Mouse (Mus musculus) right cerebral cortex, adult 18-20 months (tissue): ENCODE measurements at regions not wholly inside any gene's neighbourhood (a gene's known extent, or its start where the extent isn't known, plus 50 kb on each side); places are given as distances from the start of the nearest gene placed in this dataset.
"Not testable (repeated sequence)": the region's sequence is repeated elsewhere in the genome, so short reads cannot be mapped to it uniquely, and the experiment has no call there.

ENCODE experiments used
- DNase-seq: peaks from one replicate; pipeline ENCODE4 v3.0.0; 2022; ENCODE audit warnings: mixed read lengths

DNA sequence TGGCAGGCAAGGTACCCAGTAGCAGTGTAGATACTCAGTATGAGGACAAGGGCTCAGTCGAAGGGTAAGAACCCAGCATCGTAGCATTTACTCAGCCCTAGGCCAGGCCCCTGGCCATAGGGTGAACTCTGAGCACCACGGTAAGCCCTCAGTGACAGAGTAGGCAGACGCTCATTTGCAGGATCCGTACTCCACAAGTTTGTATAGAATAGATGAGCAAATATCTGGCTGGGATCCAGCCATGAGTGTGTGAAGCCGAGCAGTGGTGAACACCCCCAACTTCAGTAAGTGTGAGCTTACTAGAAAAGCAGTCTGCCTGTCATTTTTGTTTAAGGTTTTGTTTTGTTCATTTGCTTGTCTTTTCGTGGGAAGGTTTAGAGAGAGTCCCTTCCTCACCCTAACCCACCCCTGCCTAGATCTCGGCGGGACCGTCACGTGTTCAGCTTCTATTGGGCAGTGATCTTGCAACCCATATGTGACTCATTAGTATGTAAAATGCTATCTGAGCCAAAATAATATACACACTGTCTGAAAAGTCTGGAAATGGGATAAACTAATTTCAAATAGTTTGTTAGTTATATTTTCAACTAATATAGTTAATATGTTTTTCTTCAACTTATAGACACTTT lies 76.3 kb downstream of the Gm5447 start:
- no peak for DNase-seq

GRCm38 (mm10) chr13:31051586-31051985 lies 77.6 kb downstream of the Gm5447 start:
- DNase-seq = not testable (repeated sequence)

GRCm38 (mm10) chr13:31054356-31054755 lies 80.4 kb downstream of the Gm5447 start:
- DNase-seq = no peak

DNA sequence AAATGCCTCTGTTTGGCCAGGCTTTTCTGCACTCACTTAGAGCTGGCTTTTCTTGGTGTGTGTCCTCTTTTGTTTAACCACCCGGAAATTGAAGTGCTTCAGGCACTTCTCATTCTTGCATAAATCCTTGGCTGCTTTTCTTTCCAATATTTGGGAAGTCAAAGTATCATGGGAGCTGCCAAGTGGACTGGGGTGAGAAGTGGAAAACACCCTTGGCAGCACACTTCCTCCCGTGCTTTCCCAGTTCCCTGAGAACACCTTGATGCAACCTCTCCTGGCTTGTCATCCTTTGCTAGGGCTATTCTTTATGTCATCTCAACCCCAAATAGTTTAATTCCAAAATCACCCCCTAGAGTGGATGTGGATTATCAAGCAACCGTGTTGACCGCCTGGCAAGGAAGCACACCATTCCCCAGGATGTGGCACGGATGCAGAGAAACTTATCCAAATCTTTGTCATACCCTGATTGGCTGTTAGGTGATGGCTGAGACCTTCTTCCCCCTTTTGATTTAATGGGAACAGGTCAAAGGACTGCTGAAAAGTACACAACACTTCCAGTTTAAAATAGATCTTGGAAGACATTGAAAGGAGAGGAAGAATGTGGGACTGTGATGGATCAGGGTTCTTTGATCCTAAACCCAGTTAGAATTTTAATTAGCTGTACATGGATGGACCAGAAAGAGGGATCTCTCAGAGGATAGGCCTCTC lies 81.5 kb downstream of the Gm5447 start:
- no peak for DNase-seq

- no peak for DNase-seq
Observed at GRCm38 (mm10) chr13:31056154-31056871, 82.3 kb downstream of the Gm5447 start.

DNA sequence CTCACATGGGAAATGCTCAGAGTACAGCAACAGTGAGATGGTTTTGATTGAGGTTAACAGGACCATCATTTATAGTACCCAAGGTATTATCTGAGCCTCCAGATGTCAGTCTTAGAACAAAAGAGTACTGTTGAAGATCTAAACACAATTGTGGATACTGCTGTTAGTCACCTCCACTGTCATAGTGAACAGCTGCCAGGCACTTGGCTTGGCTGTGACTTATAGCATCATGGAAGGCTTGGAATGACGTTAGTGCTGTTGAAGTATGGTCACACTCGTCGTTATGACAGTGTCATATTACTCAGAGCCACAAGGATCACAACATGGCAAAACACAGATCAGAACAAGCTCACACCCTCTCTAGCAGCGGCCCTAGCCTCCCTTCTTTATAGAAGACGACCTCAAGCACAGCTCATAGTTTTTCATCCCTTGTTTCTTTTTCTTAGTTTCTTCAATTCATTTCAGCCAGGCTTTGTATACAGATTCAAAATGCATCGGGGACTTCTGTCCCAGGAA lies 87.0 kb downstream of the Gm5447 start:
- no peak for DNase-seq

DNA sequence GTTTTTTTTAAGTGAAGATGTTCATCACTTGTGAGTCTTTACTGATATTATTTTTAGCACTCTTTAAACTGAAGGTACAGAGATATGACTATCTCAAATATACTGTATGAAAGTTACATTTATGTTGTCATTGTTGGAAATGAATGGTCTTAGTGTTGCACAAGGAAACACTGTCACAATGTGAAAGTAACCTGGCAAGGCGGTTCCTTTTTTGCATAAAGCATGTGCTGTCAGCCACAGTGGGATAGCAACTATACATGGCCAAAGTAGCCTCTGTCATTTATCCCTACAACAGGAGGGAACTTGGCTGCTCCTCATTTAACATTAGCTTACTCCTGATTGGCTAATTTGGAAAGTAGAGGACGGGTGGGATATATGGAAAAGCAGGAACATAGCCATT lies 94.3 kb downstream of the Gm5447 start:
- no peak for DNase-seq

DNA sequence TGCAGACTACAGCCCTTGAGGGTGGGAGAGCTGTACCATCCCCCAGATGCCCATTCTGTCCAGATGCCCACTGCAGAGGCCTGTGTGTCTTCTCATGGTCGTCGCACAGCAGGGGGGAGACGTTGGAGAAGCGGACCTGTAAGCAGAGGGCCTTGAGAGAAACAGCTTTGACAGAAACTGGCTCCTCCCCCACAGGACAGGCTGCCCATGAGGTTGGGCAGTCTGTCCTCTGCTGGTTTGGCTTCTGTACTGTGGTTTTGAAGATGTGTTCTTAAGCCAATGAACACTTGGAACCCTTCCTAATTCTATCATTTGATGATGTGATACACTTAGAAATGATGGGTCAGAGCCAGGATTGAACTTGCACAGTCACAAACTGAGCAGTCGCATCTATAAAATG lies 102.5 kb downstream of the Gm5447 start:
- no peak for DNase-seq

DNA sequence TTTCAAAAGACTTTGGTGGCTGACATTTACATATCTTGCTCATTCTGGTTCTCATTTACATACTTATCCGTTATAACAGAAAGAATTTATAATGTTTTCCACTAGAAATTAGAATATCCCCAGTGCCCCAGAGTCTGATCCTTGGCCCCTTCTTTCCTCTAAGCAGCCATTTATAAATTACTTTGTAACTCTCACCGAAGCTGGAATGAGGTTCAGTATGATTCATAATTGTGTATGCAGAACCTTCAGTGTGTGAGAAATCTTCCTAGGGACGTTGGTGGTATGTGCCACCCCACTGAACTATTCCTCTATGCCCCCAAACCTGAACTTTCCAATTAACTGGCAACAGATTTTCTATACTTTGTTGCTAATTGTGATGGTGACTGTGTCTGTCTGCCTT lies 104.7 kb downstream of the Gm5447 start:
- no peak for DNase-seq

- DNase-seq = no peak
Observed at GRCm38 (mm10) chr13:31080215-31080614, 106.2 kb downstream of the Gm5447 start.

- peak; percentile 75 for DNase-seq
Observed at GRCm38 (mm10) chr13:31082448-31083140, 108.6 kb downstream of the Gm5447 start.

- no peak for DNase-seq
Observed at GRCm38 (mm10) chr13:31101051-31101450, 127.0 kb downstream of the Gm5447 start.

- DNase-seq = peak; percentile 2
Observed at GRCm38 (mm10) chr13:31107434-31107833, 133.4 kb downstream of the Gm5447 start.

DNA sequence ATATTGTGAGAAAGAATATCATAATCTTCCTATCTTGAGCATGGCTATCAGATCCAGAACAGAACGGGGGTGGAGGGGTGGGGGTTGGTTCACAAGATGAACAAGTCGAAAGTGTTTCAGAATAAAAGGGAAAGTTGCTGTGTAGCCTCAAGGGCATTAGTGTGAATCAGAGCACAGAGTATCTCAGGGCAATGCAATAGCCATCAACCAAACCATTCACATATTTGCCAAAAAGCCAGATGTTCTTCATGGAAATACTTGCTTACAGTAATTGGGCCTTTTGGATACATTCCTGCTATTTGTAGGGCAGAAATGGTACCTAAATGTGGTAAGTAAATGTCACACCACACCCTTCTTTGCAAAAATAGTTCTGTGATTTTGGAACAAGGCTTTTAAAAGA lies 135.2 kb downstream of the Gm5447 start:
- no peak for DNase-seq

DNA sequence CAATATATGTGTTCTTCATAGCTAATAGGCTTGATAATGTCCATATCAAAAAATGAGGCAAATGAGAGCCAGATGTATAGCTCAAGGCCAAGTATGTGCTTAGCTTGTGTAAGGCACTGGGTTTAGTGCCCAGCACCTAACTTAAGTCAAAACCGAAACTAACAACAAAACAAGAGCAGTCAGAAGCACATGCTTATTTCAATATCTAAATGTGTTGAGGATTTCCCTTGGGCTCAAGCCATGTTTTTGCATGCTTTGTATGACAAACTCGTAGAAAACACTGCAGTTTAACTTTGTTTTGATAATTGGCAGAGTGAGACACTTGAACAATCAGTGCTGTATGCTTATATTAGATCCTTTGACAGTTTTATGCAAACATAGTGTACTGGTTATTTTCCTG lies 148.7 kb downstream of the Gm5447 start:
- no peak for DNase-seq

DNA sequence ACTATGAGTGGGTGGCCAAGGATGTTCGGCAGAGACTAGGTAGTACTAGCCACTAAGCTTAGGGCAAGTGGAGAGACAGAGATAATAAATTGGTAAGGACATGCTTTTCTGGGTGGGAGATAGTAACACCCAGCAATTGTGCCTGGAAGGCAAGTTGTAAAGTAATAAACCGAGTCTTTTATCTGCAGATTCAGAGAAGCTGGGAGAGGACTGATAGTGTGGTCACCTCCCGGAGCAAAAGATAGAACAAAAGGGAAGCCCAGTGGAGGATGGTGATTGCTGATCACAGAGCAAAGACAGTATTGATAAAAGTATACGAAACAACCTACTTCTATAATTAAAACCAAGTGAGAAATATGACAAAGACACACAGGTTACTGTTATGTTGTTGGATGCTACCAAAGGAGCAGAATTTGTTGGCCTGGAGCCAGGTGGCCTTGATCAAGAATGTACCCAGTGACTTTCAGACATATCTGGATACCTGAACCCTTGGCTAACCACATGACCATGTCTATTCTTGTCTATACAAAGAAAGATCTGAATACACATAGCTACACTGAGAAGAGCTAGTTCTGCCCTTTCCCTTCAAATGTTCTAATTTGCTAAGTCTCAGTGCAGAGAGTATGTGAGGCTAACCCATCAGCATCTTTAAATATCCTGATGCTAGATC lies 150.7 kb downstream of the Gm5447 start:
- no peak for DNase-seq

- no peak for DNase-seq
Observed at GRCm38 (mm10) chr13:31132501-31132900, 158.5 kb downstream of the Gm5447 start.

GRCm38 (mm10) chr13:31139686-31140085 lies 165.7 kb downstream of the Gm5447 start:
- DNase-seq = no peak

DNA sequence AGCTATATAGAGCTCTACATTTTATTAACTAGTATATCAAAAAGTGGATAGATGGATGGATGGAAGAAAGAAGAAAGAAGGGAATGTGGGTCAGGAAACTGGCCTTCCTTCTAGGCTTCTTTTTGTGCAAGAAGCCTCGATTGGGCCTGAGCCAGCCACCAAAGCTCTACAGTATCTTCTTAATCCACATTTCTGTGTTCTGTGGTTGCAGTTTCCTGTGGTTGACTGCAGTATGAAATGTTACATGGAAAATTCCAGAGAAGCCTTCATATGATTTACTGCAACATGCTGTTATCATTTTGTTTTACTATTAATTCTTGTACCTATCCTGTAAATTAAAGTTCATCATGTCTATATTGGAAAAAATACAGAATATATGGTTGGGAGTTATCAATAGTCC lies 173.3 kb downstream of the Gm5447 start:
- DNase-seq = no peak

GRCm38 (mm10) chr13:31154066-31154465 lies 180.1 kb downstream of the Gm5447 start:
- DNase-seq = no peak

DNA sequence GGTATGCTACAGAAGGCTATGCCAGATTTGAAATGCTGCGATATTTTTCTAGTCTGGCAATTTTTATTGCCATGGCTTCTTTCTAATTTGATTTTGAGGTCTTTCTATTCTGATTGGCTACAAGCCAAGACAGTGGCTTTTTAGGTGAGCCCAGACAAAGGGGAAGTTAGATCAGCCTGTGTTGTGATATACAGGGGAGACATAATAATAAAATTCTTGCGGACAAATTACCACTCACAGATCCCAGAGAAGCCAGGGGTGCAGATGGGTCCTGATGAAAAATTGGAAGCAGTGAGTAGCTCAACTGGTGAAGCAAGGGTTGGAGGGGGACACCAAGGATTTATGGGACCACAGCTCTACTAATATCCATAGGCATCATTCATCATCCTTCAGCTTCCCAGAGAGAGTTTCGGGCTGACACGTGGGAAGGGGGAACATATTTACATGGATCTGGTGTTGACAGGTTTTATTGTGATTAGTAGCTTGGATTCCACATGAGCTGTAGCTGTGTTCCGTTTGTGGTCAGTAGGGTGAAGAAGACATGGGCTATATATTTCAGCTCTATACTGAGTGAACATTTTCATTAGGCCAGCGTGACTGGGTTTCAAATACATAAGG lies 190.0 kb downstream of the Gm5447 start:
- no peak for DNase-seq

- no peak for DNase-seq
Observed at GRCm38 (mm10) chr13:31166286-31166685, 192.3 kb downstream of the Gm5447 start.
